Mouse (Mus musculus): ENCODE measurements at regions not wholly inside any gene's neighbourhood (a gene's known extent, or its start where the extent isn't known, plus 50 kb on each side); places are given as distances from the start of the nearest gene placed in this dataset.

- TF ChIP-seq CTCF (IDR thresholded peaks at IDR 0.05; ENCODE audit: control insufficient read depth, insufficient read depth, insufficient read length) (no peak), MYOD1 (IDR thresholded peaks at IDR 0.05; ENCODE audit: control insufficient read depth, insufficient read length, low read depth) (no peak), MAX (IDR thresholded peaks at IDR 0.05) (no peak), MYOG (IDR thresholded peaks at IDR 0.05; ENCODE audit: control insufficient read depth, extremely low read depth, insufficient read length) (no peak), USF1 (IDR thresholded peaks at IDR 0.05; ENCODE audit: low read depth) (no peak)
These were observed 107.7 kb downstream of the Ccdc71l start for GRCm38 (mm10) chr12:32486246-32486645.
